Mouse (Mus musculus): ENCODE measurements around the gene Celf6. TPM values are rescaled to one million over a fixed set of nuclear protein-coding genes. Genes with fewer than 3 reads are reported as not detected.

Celf6 gene
- polyA plus RNA-seq, 1 experiment from 2014 or later = 0.03 TPM

DNA sequence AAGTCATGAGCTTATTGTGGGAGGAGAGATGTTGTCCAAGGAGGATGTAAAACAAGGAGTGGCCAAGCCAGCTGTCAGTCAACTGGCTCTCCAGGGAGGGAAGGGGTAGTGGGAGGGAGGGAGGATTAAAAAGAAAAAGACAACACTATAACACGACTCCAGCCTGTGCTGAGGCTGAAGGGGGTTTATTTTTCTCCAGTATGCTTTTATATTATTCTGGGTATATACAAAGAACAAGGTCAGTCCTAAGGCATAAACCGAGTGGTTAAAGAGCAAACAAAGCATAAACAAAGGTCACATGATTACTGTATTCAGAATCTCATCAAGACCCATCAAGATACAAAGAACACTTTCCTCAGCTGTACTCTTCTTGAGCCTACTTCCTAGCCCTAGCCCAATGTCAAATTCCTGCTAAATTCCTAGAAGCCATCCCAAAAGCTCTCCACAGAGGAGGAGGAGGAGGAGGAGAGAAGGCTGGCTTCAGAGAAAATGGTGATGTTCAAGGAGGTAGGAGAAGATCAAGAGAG is 28.7 kb upstream of the Celf6 start:
- no peak overlapping the region for H3K27ac ChIP-seq (replicated peaks)
- no peak overlapping the region for H3K4me2 ChIP-seq
- H3K9ac ChIP-seq = no peak overlapping the region
- H3K4me3 ChIP-seq (replicated peaks) = no peak overlapping the region
- no peaks in the 10 kb centered on the region for H3K36me3 ChIP-seq (replicated peaks)
- peaks cover 23% of the 10 kb centered on the region for H3K4me1 ChIP-seq (replicated peaks)
- H3K9me3 ChIP-seq (replicated peaks) = no peaks in the 10 kb centered on the region
- no peak for ATAC-seq (ENCODE audit: insufficient read depth)
- no peaks in the 10 kb centered on the region for H3K27me3 ChIP-seq
- WGBS (ENCODE audit: insufficient replicate concordance) = 36% methylated on average over 2 of the region's 2 CpGs

DNA sequence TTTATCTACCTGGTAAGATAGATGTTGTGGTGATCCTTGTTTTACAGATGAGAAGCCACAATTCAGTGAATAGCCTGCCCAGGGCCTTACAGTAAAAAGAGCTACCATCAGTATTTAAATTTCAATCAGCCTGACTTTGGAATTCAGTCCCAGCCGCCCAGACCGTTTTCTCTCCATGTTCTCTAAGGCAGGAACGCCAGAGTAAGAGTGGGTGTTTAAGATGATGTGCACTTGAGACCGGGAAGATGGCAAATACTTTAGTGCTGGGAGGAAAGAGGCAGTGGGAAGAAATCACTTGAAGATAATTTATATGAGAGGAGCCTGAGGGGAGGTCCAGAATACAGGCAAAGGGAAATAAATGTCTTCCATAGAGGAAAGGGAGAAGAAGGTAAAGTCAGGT is 27.6 kb upstream of the Celf6 start:
- 76% methylated on average over 4 of the region's 4 CpGs for WGBS (ENCODE audit: insufficient replicate concordance)
- Histone ChIP-seq H3K27ac (replicated peaks) (no peak overlapping the region), H3K4me3 (replicated peaks) (no peak overlapping the region), H3K9ac (no peak overlapping the region), H3K9me3 (replicated peaks) (no peaks in the 10 kb centered on the region), H3K4me2 (no peak overlapping the region), H3K4me1 (replicated peaks) (peaks cover 18% of the 10 kb centered on the region), H3K27me3 (no peaks in the 10 kb centered on the region), H3K36me3 (replicated peaks) (no peaks in the 10 kb centered on the region)
- no peak for ATAC-seq (ENCODE audit: insufficient read depth)

DNA sequence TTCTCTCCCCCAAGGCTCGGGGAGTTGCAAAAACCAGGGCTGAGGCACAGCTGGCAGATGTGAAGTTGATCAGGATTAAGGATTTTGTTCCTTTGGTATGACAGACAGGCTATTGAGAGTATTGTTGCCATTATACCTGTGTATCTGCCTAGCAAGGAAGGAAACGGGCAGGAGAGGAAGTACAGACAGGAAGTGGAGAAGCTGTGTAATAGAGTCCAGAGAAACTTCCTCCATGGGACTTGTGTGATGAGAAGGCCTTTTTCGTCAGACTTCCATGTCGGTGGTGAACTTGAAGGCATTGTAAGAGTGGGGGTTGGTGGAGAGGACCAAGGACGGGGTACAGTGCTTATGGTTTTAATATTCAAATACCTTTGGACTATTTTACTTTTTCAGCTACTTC is 26.7 kb upstream of the Celf6 start:
- WGBS (ENCODE audit: insufficient replicate concordance) = 40% methylated on average over 5 of the region's 5 CpGs

DNA sequence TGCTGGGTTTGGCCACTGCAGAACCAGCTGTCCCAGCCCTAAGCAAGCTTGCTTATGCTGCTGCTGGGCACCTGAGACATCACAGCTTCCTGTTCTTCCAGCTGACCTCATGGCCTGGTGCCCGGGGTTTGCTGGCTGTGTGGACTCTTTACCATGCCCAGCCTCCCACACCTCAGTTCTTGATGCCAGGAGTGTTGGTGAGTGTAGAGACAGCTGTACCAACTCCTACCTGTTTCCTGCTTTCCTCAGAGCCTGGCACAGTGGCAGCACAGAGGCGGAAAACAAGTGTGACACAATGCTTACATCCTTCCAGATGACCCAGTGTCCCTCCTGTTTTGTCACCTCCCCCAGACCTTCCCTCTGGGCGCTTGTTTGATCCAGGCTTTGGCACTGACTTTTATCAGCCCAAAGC is 26.1 kb upstream of the Celf6 start:
- 56% methylated on average over 3 of the region's 3 CpGs for WGBS (ENCODE audit: insufficient replicate concordance)
- Histone ChIP-seq H3K9me3 (replicated peaks) (no peaks in the 10 kb centered on the region), H3K36me3 (replicated peaks) (no peaks in the 10 kb centered on the region), H3K27me3 (no peaks in the 10 kb centered on the region), H3K27ac (replicated peaks) (no peak overlapping the region), H3K9ac (no peak overlapping the region), H3K4me2 (no peak overlapping the region), H3K4me1 (replicated peaks) (peaks cover 18% of the 10 kb centered on the region), H3K4me3 (replicated peaks) (no peak overlapping the region)
- ATAC-seq (ENCODE audit: insufficient read depth) = no peak

More for the DNA sequence above, 26.7 kb upstream of the Celf6 start:
- no peak overlapping the region for H3K4me2 ChIP-seq
- no peaks in the 10 kb centered on the region for H3K36me3 ChIP-seq (replicated peaks)
- peaks cover 18% of the 10 kb centered on the region for H3K4me1 ChIP-seq (replicated peaks)
- H3K27ac ChIP-seq (replicated peaks) = no peak overlapping the region; the same call in 1 of the 2 replicates
- no peaks in the 10 kb centered on the region for H3K9me3 ChIP-seq (replicated peaks)
- no peaks in the 10 kb centered on the region for H3K27me3 ChIP-seq
- no peak for ATAC-seq (ENCODE audit: insufficient read depth)
- no peak overlapping the region for H3K4me3 ChIP-seq (replicated peaks)
- H3K9ac ChIP-seq = no peak overlapping the region

DNA sequence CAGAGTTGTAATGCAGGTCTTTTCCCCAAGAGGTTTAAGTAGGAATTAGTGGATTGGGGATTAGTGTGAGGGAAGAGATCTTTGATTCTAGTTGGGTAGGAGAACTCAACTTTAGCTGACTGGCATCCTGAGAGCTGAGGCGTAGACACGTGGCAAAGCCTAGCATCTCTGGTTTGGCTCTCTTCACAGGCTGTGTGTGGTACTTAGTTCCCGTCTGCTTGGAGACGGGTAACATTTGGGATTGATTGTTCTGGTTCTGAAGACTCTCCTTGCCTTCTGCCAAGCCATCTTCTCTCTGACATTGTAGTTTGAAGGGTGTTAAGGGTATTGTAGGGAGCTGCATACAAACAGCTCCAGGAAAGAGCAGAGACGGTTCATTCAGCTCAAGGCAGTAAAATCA is 25.1 kb upstream of the Celf6 start:
- Histone ChIP-seq H3K4me2 (no peak overlapping the region), H3K4me1 (replicated peaks) (peaks cover 13% of the 10 kb centered on the region), H3K4me3 (replicated peaks) (no peak overlapping the region), H3K9me3 (replicated peaks) (no peaks in the 10 kb centered on the region), H3K27ac (replicated peaks) (no peak overlapping the region), H3K27me3 (no peaks in the 10 kb centered on the region), H3K36me3 (replicated peaks) (peaks cover 5% of the 10 kb centered on the region; the same call in 1 of the 2 replicates), H3K9ac (no peak overlapping the region)
- ATAC-seq (ENCODE audit: insufficient read depth) = no peak
- 67% methylated on average over 5 of the region's 5 CpGs for WGBS (ENCODE audit: insufficient replicate concordance)

DNA sequence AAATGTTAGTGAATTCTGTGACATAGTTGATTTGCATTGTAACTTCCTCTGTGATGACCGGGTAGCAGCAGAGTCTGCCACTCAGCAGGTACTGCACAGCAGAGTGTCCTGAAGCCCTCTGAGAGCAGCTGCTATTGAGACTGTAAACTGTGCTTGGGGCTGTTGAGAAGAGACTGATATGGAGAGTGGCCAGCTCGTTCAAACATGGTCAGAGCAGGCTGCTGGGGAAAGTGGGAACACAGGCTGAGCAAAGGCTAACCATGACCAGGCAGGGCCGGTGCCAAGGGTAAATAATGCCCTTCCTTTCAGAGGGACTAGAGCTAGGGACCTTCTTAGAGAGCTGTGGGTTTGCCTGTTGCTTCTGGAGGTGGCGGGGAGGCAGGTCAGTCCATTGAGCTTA is 24.0 kb upstream of the Celf6 start:
- 63% methylated on average over 4 of the region's 4 CpGs for WGBS (ENCODE audit: insufficient replicate concordance)
- no peaks in the 10 kb centered on the region for H3K9me3 ChIP-seq (replicated peaks)
- H3K9ac ChIP-seq = no peak overlapping the region
- H3K4me1 ChIP-seq (replicated peaks) = peaks cover 13% of the 10 kb centered on the region
- ATAC-seq (ENCODE audit: insufficient read depth) = no peak
- peaks cover 5% of the 10 kb centered on the region for H3K36me3 ChIP-seq (replicated peaks)
- H3K4me2 ChIP-seq = no peak overlapping the region
- H3K27ac ChIP-seq (replicated peaks) = no peak overlapping the region
- H3K27me3 ChIP-seq = no peaks in the 10 kb centered on the region
- H3K4me3 ChIP-seq (replicated peaks) = no peak overlapping the region

DNA sequence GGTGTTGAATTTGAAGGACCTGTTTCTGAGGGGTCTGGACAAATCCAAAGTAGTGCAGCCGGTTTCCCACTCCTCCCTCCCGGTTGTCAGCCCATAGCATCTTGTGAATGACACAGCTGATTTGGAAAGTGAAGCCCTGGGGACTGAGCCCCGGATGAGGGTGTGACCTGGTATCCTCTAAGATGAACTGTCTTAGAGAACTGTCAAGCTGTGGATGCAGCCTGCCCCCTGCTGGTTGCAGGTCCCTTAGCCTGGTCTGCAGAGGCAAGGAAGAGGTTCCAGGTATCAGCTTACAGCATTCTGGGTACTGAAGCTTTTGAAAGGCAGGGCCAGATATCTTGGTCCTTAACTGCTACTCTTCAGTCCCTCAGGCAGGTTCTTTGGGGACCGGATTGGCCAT is 12.1 kb upstream of the Celf6 start:
- Histone ChIP-seq H3K9ac (no peak overlapping the region), H3K4me1 (replicated peaks) (0 out of 2 replicates have a peak, but pooled peaks cover 3% of the 10 kb centered on the region), H3K27me3 (peaks cover 21% of the 10 kb centered on the region), H3K9me3 (replicated peaks) (no peaks in the 10 kb centered on the region), H3K36me3 (replicated peaks) (peaks cover 16% of the 10 kb centered on the region), H3K4me2 (no peak overlapping the region), H3K27ac (replicated peaks) (no peak overlapping the region), H3K4me3 (replicated peaks) (no peak overlapping the region)
- 16% methylated on average over 4 of the region's 4 CpGs for WGBS (ENCODE audit: insufficient replicate concordance)
- no peak for ATAC-seq (ENCODE audit: insufficient read depth)

DNA sequence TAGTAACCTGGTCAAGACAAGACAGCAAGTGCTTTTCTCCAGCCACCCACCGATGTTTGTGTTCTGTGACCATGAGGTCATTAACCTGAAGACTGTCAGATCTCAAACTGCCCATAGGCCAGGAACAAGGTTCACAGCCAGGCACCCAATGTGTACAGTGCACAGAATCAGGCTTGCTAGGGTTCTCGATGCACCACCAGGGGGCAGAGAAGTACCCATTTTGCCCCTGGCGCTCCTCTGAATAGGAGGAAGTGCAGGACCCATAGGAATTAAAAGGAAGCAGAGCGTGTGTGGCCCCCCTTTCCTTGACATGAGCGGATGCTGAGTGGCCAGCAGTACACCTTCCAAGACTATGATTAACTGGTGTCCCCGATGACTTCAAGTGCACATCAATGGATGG is 10.6 kb upstream of the Celf6 start:
- no peak overlapping the region for H3K4me3 ChIP-seq (replicated peaks)
- no peak overlapping the region for H3K4me2 ChIP-seq
- H3K36me3 ChIP-seq (replicated peaks) = peaks cover 16% of the 10 kb centered on the region
- H3K4me1 ChIP-seq (replicated peaks) = 0 out of 2 replicates have a peak, but pooled peaks cover 3% of the 10 kb centered on the region
- H3K27me3 ChIP-seq = peaks cover 24% of the 10 kb centered on the region
- no peak overlapping the region for H3K27ac ChIP-seq (replicated peaks)
- 15% methylated on average over 6 of the region's 6 CpGs for WGBS (ENCODE audit: insufficient replicate concordance)
- no peaks in the 10 kb centered on the region for H3K9me3 ChIP-seq (replicated peaks)
- H3K9ac ChIP-seq = no peak overlapping the region
- ATAC-seq (ENCODE audit: insufficient read depth) = peak; percentile 31; the same call in 1 of the 2 replicates

DNA sequence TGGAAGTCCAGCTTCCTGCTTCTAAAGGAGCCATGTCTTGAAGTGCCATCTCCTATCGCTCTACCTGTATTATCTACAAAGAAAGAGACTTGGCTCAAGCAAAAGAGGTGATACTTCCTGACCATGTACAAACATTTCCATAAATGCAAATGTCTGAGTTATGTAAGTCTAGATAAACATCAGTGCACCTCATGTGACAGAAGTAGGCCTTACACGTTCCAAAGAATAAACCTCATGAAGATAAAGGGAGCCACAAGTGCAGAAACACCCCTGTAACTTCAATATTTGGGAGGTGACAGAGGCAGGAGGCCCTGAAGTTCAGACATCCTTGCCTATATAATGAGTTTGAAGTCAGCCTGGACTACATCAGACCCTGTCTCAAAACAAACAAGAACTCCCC is 5.9 kb upstream of the Celf6 start:
- Histone ChIP-seq H3K9me3 (replicated peaks) (no peaks in the 10 kb centered on the region), H3K27me3 (peaks cover 47% of the 10 kb centered on the region), H3K36me3 (replicated peaks) (no peaks in the 10 kb centered on the region), H3K27ac (replicated peaks) (no peak overlapping the region), H3K9ac (no peak overlapping the region), H3K4me3 (replicated peaks) (no peak overlapping the region), H3K4me1 (replicated peaks) (0 out of 2 replicates have a peak, but pooled peaks cover 3% of the 10 kb centered on the region), H3K4me2 (no peak overlapping the region)
- WGBS (ENCODE audit: insufficient replicate concordance) = 47% methylated on average over 2 of the region's 2 CpGs
- ATAC-seq (ENCODE audit: insufficient read depth) = no peak

DNA sequence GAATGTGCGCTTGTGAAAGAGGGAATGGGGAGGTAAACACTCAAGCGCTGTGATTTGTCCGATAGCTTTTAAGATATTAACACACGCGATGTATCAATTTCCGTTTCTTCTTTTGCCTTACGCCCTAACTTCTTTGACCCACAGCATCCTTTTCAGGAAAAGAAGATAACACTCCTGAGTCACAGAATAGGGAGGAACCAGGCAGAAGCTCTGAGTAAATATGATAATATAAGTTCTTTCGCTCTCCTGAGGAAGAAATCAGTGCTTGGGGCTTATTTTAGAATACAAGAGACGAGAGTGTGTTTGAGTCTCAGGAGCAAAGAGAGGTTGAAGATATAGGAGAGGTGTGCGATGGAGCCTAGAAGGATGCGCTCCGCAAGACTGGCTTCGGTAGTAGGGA is 316 bp upstream of the Celf6 start:
- H3K4me3 ChIP-seq (replicated peaks) = peak overlapping the region; percentile 59
- WGBS (ENCODE audit: insufficient replicate concordance) = 15% methylated on average over 13 of the region's 13 CpGs
- no peaks in the 10 kb centered on the region for H3K36me3 ChIP-seq (replicated peaks)
- H3K27me3 ChIP-seq = peaks cover 78% of the 10 kb centered on the region
- H3K4me1 ChIP-seq (replicated peaks) = peaks cover 17% of the 10 kb centered on the region
- no peaks in the 10 kb centered on the region for H3K9me3 ChIP-seq (replicated peaks)
- ATAC-seq (ENCODE audit: insufficient read depth) = no peak
- peak overlapping the region; percentile 91 for H3K4me2 ChIP-seq
- H3K9ac ChIP-seq = no peak overlapping the region
- H3K27ac ChIP-seq (replicated peaks) = no peak overlapping the region

DNA sequence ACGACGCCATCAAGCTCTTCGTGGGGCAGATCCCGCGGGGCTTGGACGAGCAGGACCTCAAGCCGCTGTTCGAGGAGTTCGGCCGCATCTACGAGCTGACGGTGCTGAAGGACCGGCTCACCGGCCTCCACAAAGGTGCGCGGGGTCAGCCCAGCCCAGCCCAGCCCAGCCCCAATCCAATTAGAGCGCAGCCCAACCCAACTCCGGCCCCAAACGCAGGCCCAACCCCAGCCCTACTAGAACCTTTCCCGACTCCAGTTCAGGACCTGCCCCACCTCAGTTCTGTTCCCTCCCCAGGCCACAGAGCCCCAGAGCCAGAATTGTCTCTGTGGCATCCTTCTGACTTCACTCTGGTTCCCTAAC is 769 bp downstream of the Celf6 start:
- Histone ChIP-seq H3K27ac (replicated peaks) (no peak overlapping the region), H3K9me3 (replicated peaks) (no peaks in the 10 kb centered on the region), H3K4me1 (replicated peaks) (peaks cover 17% of the 10 kb centered on the region), H3K9ac (no peak overlapping the region), H3K36me3 (replicated peaks) (no peaks in the 10 kb centered on the region), H3K27me3 (peaks cover 87% of the 10 kb centered on the region), H3K4me3 (replicated peaks) (peak overlapping the region; percentile 59), H3K4me2 (peak overlapping the region; percentile 91)
- WGBS (ENCODE audit: insufficient replicate concordance) = 2% methylated on average over 20 of the region's 20 CpGs
- ATAC-seq (ENCODE audit: insufficient read depth) = no peak

DNA sequence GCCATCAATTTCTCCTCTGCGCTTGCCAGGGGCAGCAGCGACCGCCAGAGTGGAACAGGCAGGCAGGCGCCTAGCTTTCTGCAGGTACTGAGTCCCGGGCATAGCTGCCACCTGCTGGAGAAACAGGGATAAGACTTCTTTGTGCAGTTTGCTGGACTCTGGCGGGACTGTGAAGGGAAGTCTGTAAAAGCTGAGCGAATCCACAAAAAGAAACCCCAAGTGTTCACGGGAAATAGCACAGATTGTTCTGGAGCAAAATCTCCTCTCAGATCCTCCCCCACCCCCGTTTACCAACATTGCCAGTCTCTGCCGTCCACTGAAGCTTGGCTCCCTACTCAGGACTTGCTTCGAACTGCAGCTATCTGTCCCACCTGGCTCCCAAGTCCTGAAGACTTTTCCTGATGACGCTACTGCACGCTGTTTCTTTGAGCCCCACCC is 7.2 kb downstream of the Celf6 start:
- Histone ChIP-seq H3K4me3 (replicated peaks) (no peak overlapping the region), H3K36me3 (replicated peaks) (no peaks in the 10 kb centered on the region), H3K9me3 (replicated peaks) (no peaks in the 10 kb centered on the region), H3K4me2 (peak overlapping the region; percentile 36), H3K4me1 (replicated peaks) (no peaks in the 10 kb centered on the region), H3K27ac (replicated peaks) (no peak overlapping the region), H3K9ac (no peak overlapping the region), H3K27me3 (peaks cover 98% of the 10 kb centered on the region)
- WGBS (ENCODE audit: insufficient replicate concordance) = 4% methylated on average over 13 of the region's 13 CpGs
- ATAC-seq (ENCODE audit: insufficient read depth) = no peak
